Mouse (Mus musculus) liver, adult 2 months (tissue): Measurements from ENCODE around the gene Cpz. TPM values are rescaled to one million over a fixed set of nuclear protein-coding genes. Genes with fewer than 3 reads are reported as not detected.

Source experiments
- DNase-seq: peaks from one replicate; pipeline ENCODE4 v3.0.0-alpha.2; 2011; ENCODE audit warnings: low read depth, low spot score; ENCODE audit errors: extremely low read depth
- H3K27ac ChIP-seq: fragments of 200-500 bp; replicated peaks from 2 replicates; pipeline ENCODE4 v1.5.1; 2012; ENCODE audit warnings: low read depth, mild to moderate bottlenecking, control low read depth, inconsistent platforms, low read length; ENCODE audit not compliant: insufficient read depth
- H3K27me3 ChIP-seq: fragments of 200-500 bp; 2 replicates; pipeline ENCODE4 v1.6.1; 2012; ENCODE audit warnings: mild to moderate bottlenecking, moderate library complexity, low read length, inconsistent platforms; ENCODE audit not compliant: control insufficient read depth, insufficient read depth
- H3K36me3 ChIP-seq: fragments of 200-500 bp; 2 replicates; pipeline ENCODE4 v1.6.1; 2012; ENCODE audit warnings: low read length, inconsistent platforms; ENCODE audit not compliant: control insufficient read depth, insufficient read depth
- H3K4me1 ChIP-seq: fragments of 200-500 bp; 2 replicates; pipeline ENCODE4 v1.6.1; 2011; ENCODE audit warnings: low read length; ENCODE audit not compliant: control insufficient read depth, insufficient read depth
- H3K4me3 ChIP-seq: fragments of 200-500 bp; 2 replicates; pipeline ENCODE4 v1.5.1; 2011; ENCODE audit warnings: low read depth, mild to moderate bottlenecking, control low read depth, low read length, moderate library complexity; ENCODE audit not compliant: insufficient read depth
- H3K79me2 ChIP-seq: fragments of 200-500 bp; 2 replicates; pipeline ENCODE4 v1.6.1; 2012; ENCODE audit warnings: inconsistent platforms, mild to moderate bottlenecking, low read length, moderate library complexity; ENCODE audit not compliant: control insufficient read depth, insufficient read depth
- H3K9ac ChIP-seq: fragments of 200-500 bp; 2 replicates; pipeline ENCODE4 v1.6.1; 2012; ENCODE audit warnings: low read depth, mild to moderate bottlenecking, control low read depth, inconsistent platforms, low read length
- CTCF ChIP-seq: fragments of 200-500 bp; IDR thresholded peaks from 2 replicates; pipeline ENCODE4 v1.5.1; 2011; ENCODE audit warnings: low read depth, low read length, control low read depth
- POLR2A ChIP-seq: fragments of 200-500 bp; IDR thresholded peaks from 2 replicates; pipeline ENCODE4 v1.6.1; 2011; ENCODE audit warnings: low read length, control low read depth; ENCODE audit not compliant: insufficient read depth; ENCODE audit errors: extremely low read depth
- WGBS: fragments of 180-500 bp; shearing (Covaris S2); methylation state at CpG from one replicate; pipeline ENCODE4 v1.1.7; 2018; 5-methylcytosine and 5-hydroxymethylcytosine counted together
- polyA plus RNA-seq: library from polyadenylated mRNA; depleted of rRNA; stranded (reverse); fragments of >200 nt; gene quantifications from 2 replicates; pipeline ENCODE4 v1.2.3, GENCODE M21; 2012
- total RNA-seq: library from RNA; depleted of rRNA; stranded (reverse); fragments of >200 nt; gene quantifications from 2 replicates; pipeline ENCODE4 v1.2.3, GENCODE M21; 2014

The Cpz gene
- total and polyA plus RNA-seq, 2 experiments = 0.55 to 1.2 TPM

DNA sequence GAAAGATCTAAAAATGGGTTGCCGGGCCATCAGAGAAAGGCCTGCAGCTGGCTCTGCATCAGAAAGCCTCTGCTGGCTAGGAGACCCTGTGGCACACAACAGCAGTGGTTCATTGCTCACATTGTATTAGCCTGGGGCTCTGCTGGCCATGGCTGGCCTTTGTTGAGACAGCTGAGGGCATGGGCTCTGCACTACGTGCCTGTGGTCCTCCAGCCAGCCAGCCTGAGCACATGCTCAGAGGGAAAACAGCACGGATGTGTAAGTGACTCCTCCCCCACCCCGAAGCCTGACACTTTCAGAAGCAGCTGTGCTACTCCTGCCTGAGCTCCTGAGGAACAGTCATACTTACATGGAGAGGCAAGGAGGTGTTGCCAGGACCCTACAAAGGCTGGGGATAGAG is 46.0 kb downstream of the Cpz start:
- TF ChIP-seq POLR2A = no peak
- TF ChIP-seq CTCF = no peak
- H3K4me3 ChIP-seq = no peak overlapping the region
- H3K27me3 ChIP-seq = no peaks in the 10 kb centered on the region
- no peak overlapping the region for H3K9ac ChIP-seq
- no peak for DNase-seq
- 42% methylated on average over 4 of the region's 4 CpGs for WGBS
- H3K79me2 ChIP-seq = no peaks in the 10 kb centered on the region
- H3K36me3 ChIP-seq = no peaks in the 10 kb centered on the region
- H3K27ac ChIP-seq = no peak overlapping the region
- H3K4me1 ChIP-seq = no peaks in the 10 kb centered on the region

- TF ChIP-seq CTCF = peak; percentile 93
- TF ChIP-seq POLR2A = no peak
- H3K4me1 ChIP-seq = no peaks in the 10 kb centered on the region
- peak; percentile 29 for DNase-seq
- 41% methylated on average over 6 of the region's 6 CpGs for WGBS
- H3K36me3 ChIP-seq = no peaks in the 10 kb centered on the region
- H3K4me3 ChIP-seq = no peak overlapping the region
- no peaks in the 10 kb centered on the region for H3K27me3 ChIP-seq
- H3K79me2 ChIP-seq = no peaks in the 10 kb centered on the region
- H3K9ac ChIP-seq = no peak overlapping the region
- H3K27ac ChIP-seq = no peak overlapping the region
Observed at GRCm38 (mm10) chr5:35475236-35475635, 50.3 kb downstream of the Cpz start.

- H3K4me1 ChIP-seq = no peaks in the 10 kb centered on the region
- no peak overlapping the region for H3K4me3 ChIP-seq
- no peak overlapping the region for H3K9ac ChIP-seq
- WGBS = 30% methylated on average over 7 of the region's 7 CpGs
- no peaks in the 10 kb centered on the region for H3K36me3 ChIP-seq
- no peak overlapping the region for H3K27ac ChIP-seq
- TF ChIP-seq POLR2A (no peak), CTCF (no peak)
- no peaks in the 10 kb centered on the region for H3K27me3 ChIP-seq
- no peak for DNase-seq
- no peaks in the 10 kb centered on the region for H3K79me2 ChIP-seq
Observed at GRCm38 (mm10) chr5:35470885-35471528, 54.5 kb downstream of the Cpz start.

- no peak for TF ChIP-seq POLR2A
- TF ChIP-seq CTCF = no peak
- WGBS = 48% methylated on average over 21 of the region's 21 CpGs
- H3K9ac ChIP-seq = no peak overlapping the region
- H3K27ac ChIP-seq = no peak overlapping the region
- H3K27me3 ChIP-seq = no peaks in the 10 kb centered on the region
- no peak overlapping the region for H3K4me3 ChIP-seq
- DNase-seq = no peak
- no peaks in the 10 kb centered on the region for H3K36me3 ChIP-seq
- no peaks in the 10 kb centered on the region for H3K79me2 ChIP-seq
- H3K4me1 ChIP-seq = no peaks in the 10 kb centered on the region
Observed at GRCm38 (mm10) chr5:35465966-35466635, 59.4 kb downstream of the Cpz start.

GRCm38 (mm10) chr5:35462081-35462480 is 63.4 kb downstream of the Cpz start:
- WGBS = 70% methylated on average over 8 of the region's 8 CpGs
- no peaks in the 10 kb centered on the region for H3K4me1 ChIP-seq

DNA sequence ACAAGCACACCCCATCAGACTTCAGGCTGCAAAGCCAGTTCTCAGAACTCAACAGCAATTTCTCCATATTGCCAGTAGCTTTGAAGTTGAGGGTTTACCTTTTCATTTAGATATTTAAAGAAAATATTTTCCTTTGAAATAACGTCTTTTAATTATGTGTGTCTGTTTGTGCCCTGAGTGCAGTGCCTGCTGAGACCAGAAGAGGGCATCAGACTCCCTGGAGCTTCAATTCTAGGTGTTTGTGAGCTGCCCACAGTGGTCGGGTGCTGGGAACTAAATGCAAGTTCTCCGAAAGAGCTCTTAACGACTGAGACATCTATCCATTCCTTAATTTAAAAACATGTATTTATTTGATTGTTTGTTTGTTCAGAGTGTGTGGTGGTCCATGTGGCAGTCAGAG is 65.7 kb downstream of the Cpz start:
- 76% methylated on average over 4 of the region's 4 CpGs for WGBS
- no peak overlapping the region for H3K9ac ChIP-seq
- no peaks in the 10 kb centered on the region for H3K36me3 ChIP-seq
- no peak for DNase-seq
- no peak overlapping the region for H3K4me3 ChIP-seq
- no peaks in the 10 kb centered on the region for H3K4me1 ChIP-seq
- no peak for TF ChIP-seq POLR2A
- peak; percentile 36 for TF ChIP-seq CTCF
- no peaks in the 10 kb centered on the region for H3K27me3 ChIP-seq
- H3K79me2 ChIP-seq = no peaks in the 10 kb centered on the region
- H3K27ac ChIP-seq = no peak overlapping the region

More at GRCm38 (mm10) chr5:35462081-35462480, 63.4 kb downstream of the Cpz start:
- Histone ChIP-seq H3K79me2 (no peaks in the 10 kb centered on the region), H3K36me3 (no peaks in the 10 kb centered on the region), H3K27me3 (no peaks in the 10 kb centered on the region), H3K27ac (no peak overlapping the region), H3K9ac (no peak overlapping the region), H3K4me3 (no peak overlapping the region)
- TF ChIP-seq POLR2A (no peak), CTCF (no peak)
- DNase-seq = no peak
